Mouse (Mus musculus): ENCODE measurements around the gene Myl4. TPM values are rescaled to one million over a fixed set of nuclear protein-coding genes. Genes with fewer than 3 reads are reported as not detected.

Gene Myl4
- total and polyA plus RNA-seq, 3 experiments = 484 to 1,288 (median 619) TPM

DNA sequence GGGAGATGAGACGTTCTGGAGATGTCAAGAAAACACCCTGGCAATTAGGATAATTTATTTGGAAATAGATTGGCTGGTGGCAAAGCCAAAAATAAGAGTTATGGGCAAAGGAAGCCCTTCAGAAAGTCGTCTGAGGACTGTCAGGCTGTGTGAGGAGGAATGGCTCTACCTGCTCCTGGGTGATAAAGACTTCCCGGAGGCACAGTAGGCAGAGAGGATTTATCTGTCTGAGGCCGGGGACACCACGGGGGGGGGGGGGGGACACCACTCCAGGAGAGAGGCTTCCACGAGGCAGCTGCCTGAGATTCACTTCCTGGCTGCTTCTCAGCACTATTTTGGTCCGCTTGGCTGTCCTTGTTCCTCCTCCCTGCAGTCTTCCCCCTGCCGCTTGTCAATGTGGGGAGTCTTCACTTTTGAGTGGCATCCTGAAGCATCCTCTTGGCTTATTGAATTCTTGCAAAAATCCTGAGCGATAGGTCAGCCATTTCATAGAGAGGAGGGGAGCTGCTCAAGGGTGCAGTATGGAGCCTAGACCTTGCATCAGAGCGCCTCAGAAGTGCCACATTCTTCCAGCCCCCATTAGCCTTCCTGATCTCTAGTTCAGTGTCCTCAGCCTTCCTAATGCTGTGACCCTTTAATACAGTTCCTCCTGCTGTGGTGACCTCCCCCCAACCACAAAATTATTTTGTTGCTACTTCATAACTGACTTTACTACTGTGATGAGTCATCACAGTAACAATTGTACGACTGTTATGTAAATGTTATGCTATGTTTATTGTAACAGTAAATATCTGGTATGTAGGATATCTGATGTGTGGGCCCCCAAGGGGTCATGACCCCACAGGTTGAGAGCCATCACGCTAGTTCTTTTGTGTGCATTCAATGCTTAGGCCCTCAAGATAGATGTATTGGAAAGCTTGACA, 71.8 kb downstream of the Myl4 start:
- H3K36me3 ChIP-seq (ENCODE audit: control insufficient read depth, insufficient read depth, low read length) = no peaks in the 10 kb centered on the region
- no peak for DNase-seq
- no peaks in the 10 kb centered on the region for H3K79me2 ChIP-seq (replicated peaks; ENCODE audit: control insufficient read depth, insufficient read depth, low read length)
- intact Hi-C loops (cut with DNase I) = no loop called here
- TF ChIP-seq CTCF (IDR thresholded peaks at IDR 0.05) = no peak
- 29% methylated on average over 12 of the region's 12 CpGs for WGBS
- no peaks in the 10 kb centered on the region for H3K27me3 ChIP-seq (ENCODE audit: control insufficient read depth, insufficient read depth, low read length)
- H3K27ac ChIP-seq = no peak overlapping the region
- H3K4me1 ChIP-seq (ENCODE audit: control insufficient read depth, insufficient read depth, low read length) = peaks cover 3% of the 10 kb centered on the region
- no peak overlapping the region for H3K9ac ChIP-seq (ENCODE audit: low read depth, low read length)
- no peak overlapping the region for H3K4me3 ChIP-seq

GRCm38 (mm10) chr11:104624791-104625391, 74.4 kb downstream of the Myl4 start:
- Histone ChIP-seq H3K4me1 (ENCODE audit: control insufficient read depth, insufficient read depth, low read length) (peaks cover 3% of the 10 kb centered on the region), H3K9ac (ENCODE audit: low read depth, low read length) (no peak overlapping the region), H3K36me3 (ENCODE audit: control insufficient read depth, insufficient read depth, low read length) (no peaks in the 10 kb centered on the region), H3K27ac (peak overlapping the region; percentile 39), H3K79me2 (replicated peaks; ENCODE audit: control insufficient read depth, insufficient read depth, low read length) (no peaks in the 10 kb centered on the region), H3K27me3 (ENCODE audit: control insufficient read depth, insufficient read depth, low read length) (no peaks in the 10 kb centered on the region), H3K4me3 (no peak overlapping the region)
- intact Hi-C loops (cut with DNase I) = no loop called here
- TF ChIP-seq EP300 (IDR thresholded peaks at IDR 0.05; ENCODE audit: insufficient read depth, low read depth, low read length) = no peak
- 0 out of 2 replicates have a peak, but pooled peaks have one; percentile 6 for TF ChIP-seq CTCF (IDR thresholded peaks at IDR 0.05)
- DNase-seq = peak; percentile 61 to 66
- WGBS = 33% methylated on average over 6 of the region's 6 CpGs

DNA sequence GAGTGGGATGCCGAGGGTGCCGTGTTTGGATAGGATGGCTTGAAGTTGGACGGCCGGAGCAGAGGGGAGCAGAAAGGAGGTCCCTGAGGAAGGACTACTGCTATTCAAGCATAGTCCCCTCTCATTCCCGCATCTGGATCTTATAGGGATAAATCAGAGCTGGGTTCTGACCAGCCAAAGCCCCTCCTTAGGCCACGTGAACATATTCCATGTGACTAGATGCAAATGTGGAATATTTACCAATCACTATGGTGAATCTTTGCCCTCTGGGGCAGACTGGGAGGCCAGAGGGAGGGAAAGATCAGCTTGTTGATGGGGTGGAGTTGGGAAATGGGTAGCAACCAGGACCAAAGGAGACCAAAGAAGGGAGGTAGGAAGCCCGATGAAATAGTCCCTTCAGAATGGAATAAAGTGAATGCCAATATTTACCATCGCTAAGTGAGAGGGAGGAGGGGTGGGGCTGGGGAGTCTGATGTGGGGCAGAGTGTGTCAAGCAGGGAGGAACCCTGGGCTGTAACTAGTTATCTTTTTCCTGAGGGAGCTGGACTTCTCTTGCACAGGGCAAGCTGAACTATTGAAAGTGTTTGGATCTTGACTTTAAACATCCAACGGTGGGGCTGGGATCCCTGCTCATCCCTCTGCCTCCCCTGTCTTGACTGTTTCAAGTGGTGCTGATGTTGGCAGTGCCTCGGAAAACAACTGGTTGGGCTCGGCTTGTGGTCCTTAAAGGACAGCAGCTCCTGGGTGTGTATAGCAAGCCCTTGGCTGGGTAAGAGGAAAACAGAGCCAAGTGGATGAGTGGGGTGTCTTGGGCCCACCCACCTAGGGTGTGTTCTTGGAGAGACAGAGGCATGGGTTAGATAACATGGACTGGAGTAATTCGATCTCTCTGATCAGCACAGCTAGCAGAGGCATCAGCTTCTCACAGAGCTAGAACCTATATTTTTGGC, 75.3 kb downstream of the Myl4 start:
- Histone ChIP-seq H3K9ac (ENCODE audit: low read depth, low read length) (no peak overlapping the region), H3K79me2 (replicated peaks; ENCODE audit: control insufficient read depth, insufficient read depth, low read length) (no peaks in the 10 kb centered on the region), H3K27ac (peak overlapping the region; percentile 39), H3K4me1 (ENCODE audit: control insufficient read depth, insufficient read depth, low read length) (peaks cover 3% of the 10 kb centered on the region), H3K27me3 (ENCODE audit: control insufficient read depth, insufficient read depth, low read length) (no peaks in the 10 kb centered on the region), H3K4me3 (no peak overlapping the region), H3K36me3 (ENCODE audit: control insufficient read depth, insufficient read depth, low read length) (no peaks in the 10 kb centered on the region)
- peak; percentile 60 to 68 for DNase-seq
- intact Hi-C loops (cut with DNase I) = no loop called here
- TF ChIP-seq POLR2A (IDR thresholded peaks at IDR 0.05; ENCODE audit: insufficient read depth, low read depth, low read length) (no peak), CTCF (IDR thresholded peaks at IDR 0.05) (no peak), EP300 (IDR thresholded peaks at IDR 0.05; ENCODE audit: insufficient read depth, low read depth, low read length) (no peak)
- WGBS = 35% methylated on average over 12 of the region's 12 CpGs

DNA sequence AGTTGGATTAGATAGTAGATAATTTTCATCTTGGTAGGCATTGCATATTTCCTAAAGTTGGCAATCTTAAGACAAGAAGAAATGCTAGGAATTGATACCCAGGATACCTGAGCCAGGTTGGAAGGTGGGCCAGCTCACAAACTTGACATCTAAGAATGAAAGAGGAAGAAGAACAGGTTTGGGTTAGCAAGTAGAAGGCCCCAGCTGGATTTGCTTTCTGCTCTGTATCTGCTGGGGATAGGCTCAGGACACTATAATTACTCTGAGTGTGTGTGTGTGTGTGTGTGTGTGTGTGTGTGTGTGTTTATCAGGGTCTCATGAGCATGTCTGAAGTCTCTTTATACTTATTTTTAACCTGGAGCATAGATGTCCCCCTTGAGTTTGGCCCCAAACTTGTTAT, 76.2 kb downstream of the Myl4 start:
- DNase-seq = no peak
- Histone ChIP-seq H3K9ac (ENCODE audit: low read depth, low read length) (no peak overlapping the region), H3K36me3 (ENCODE audit: control insufficient read depth, insufficient read depth, low read length) (no peaks in the 10 kb centered on the region), H3K27ac (no peak overlapping the region; the same call in 1 of the 2 replicates), H3K27me3 (ENCODE audit: control insufficient read depth, insufficient read depth, low read length) (no peaks in the 10 kb centered on the region), H3K4me3 (no peak overlapping the region), H3K4me1 (ENCODE audit: control insufficient read depth, insufficient read depth, low read length) (peaks cover 3% of the 10 kb centered on the region), H3K79me2 (replicated peaks; ENCODE audit: control insufficient read depth, insufficient read depth, low read length) (no peaks in the 10 kb centered on the region)
- TF ChIP-seq POLR2A (IDR thresholded peaks at IDR 0.05; ENCODE audit: insufficient read depth, low read depth, low read length) (no peak), EP300 (IDR thresholded peaks at IDR 0.05; ENCODE audit: insufficient read depth, low read depth, low read length) (no peak), CTCF (IDR thresholded peaks at IDR 0.05) (no peak)
- intact Hi-C loops (cut with DNase I) = no loop called here

GRCm38 (mm10) chr11:104627616-104628301, 77.3 kb downstream of the Myl4 start:
- H3K4me3 ChIP-seq = no peak overlapping the region
- DNase-seq = peak in 1 of 2 experiments; percentile 39
- peak overlapping the region; percentile 34 for H3K27ac ChIP-seq
- TF ChIP-seq POLR2A (IDR thresholded peaks at IDR 0.05; ENCODE audit: insufficient read depth, low read depth, low read length) (no peak), CTCF (IDR thresholded peaks at IDR 0.05) (no peak), EP300 (IDR thresholded peaks at IDR 0.05; ENCODE audit: insufficient read depth, low read depth, low read length) (no peak)
- H3K27me3 ChIP-seq (ENCODE audit: control insufficient read depth, insufficient read depth, low read length) = no peaks in the 10 kb centered on the region
- H3K79me2 ChIP-seq (replicated peaks; ENCODE audit: control insufficient read depth, insufficient read depth, low read length) = no peaks in the 10 kb centered on the region
- H3K9ac ChIP-seq (ENCODE audit: low read depth, low read length) = no peak overlapping the region
- intact Hi-C loops (cut with DNase I) = no loop called here
- 46% methylated on average over 11 of the region's 11 CpGs for WGBS
- peaks cover 3% of the 10 kb centered on the region for H3K4me1 ChIP-seq (ENCODE audit: control insufficient read depth, insufficient read depth, low read length)
- H3K36me3 ChIP-seq (ENCODE audit: control insufficient read depth, insufficient read depth, low read length) = no peaks in the 10 kb centered on the region
